Mouse (Mus musculus) cerebellum, adult 2 months (tissue): ENCODE data around the gene Cbr1.

Source experiments
- CTCF ChIP-seq: fragments of 200-500 bp; IDR thresholded peaks from 2 replicates; pipeline ENCODE4 v1.5.1; 2011; ENCODE audit warnings: low read depth, mild to moderate bottlenecking, control low read depth, low read length, moderate library complexity, borderline replicate concordance; ENCODE audit not compliant: insufficient read depth
- POLR2A ChIP-seq: fragments of 200-500 bp; IDR thresholded peaks from 2 replicates; pipeline ENCODE4 v1.6.1; 2011; ENCODE audit warnings: low read length, control low read depth, borderline replicate concordance; ENCODE audit not compliant: insufficient read depth

DNA sequence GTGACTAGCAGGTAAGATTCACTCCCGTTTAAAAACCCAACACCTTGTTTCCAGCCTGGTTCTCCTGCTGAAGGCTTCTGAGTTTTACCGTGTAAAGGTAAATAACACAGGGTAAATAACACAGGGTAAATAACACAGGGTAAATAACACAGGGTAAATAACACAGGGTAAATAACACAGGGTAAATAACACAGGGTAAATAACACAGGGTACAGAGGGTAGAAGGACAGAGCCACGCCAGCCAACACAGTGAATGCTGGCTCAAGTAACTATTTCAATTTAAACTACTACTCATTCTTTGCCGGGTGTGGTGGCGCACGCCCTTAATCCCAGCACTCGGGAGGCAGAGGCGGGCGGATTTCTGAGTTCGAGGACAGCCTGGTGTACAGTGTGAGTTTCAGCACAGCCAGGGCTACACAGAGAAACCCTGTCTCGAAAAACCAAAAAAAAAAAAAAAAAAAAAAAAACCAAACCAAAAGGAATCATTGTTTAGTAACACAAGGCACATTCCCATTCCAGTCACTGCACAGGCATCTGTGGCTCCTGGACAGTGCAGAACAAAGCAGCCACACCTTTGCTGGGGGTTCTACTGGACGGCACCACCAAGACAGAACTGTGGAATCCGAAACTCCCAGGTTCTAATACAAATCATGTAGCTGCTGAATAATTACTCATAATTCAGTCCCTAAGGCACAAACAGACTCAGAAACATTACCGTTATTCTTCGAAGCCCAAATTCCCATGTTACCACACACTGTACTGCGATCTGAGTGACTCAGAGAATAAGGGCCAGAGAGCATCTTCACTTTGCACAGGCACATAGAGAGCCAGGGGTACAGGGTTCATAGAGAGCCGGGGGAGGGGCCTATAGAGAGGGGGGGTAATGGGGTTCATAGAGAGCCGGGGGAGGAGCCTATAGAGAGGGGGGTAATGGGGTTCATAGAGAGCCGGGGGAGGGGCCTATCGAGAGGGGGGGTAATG, 13.9 kb upstream of the Cbr1 start:
- TF ChIP-seq POLR2A (no peak), CTCF (no peak)
